Mouse (Mus musculus) layer of hippocampus, postnatal 25 days (tissue): Measurements from ENCODE around the gene Dennd1a. TPM values are rescaled to one million over a fixed set of nuclear protein-coding genes. Genes with fewer than 3 reads are reported as not detected.

ENCODE experiments used
- DNase-seq, 2 experiments: peaks; one replicate each; pipeline ENCODE4 v3.0.0; 2022; ENCODE audit warnings: mixed read lengths in 2 of 2, low spot score in 1 of 2; ENCODE audit errors: extremely low spot score in 1 of 2
- total RNA-seq, 2 experiments: library from RNA; stranded (reverse); gene quantifications; 2 replicates each; pipeline ENCODE4 v1.2.3; 2021

Gene Dennd1a
- total RNA-seq, 2 experiments from 2014 or later = 73.5 to 77.3 TPM

DNA sequence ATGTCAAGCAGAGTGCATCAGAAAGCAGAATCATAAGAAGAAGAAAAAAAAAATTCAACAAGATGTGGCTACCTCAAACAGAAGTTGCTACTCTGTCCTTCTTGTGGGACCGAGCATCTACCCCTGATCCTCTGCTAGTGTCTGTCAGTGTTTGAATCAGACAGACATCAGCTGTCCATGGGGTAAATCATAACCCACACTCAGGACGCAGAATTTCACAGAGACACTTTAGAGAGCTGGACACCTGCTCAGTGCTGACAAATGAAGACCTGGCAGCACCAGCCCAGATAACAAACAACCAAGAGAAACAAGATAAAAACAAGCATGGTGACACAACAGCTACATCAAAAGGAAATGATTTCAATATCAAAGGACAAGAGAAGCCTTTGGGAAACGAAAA lies 222.9 kb downstream of the Dennd1a start:
- DNase-seq = no peak

DNA sequence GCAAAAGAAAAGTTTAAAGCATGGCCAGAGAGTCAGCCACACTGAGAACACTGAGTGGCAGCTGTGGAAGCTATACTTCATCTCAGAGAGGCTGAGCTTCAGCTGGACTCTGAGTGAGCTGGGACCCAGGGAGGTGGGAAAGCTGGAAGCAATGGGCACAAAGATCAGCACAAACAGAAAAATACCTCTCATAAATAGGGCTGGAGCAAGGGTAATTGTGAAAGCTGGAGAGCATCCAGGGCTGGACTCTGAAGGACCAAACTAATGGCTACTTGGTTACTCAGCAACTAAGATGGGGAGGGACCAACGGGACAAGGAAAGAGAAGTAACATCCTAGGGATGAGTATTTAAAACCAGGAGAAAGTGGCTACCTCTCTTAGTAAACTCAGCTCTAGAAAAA lies 225.0 kb downstream of the Dennd1a start:
- no peak for DNase-seq

DNA sequence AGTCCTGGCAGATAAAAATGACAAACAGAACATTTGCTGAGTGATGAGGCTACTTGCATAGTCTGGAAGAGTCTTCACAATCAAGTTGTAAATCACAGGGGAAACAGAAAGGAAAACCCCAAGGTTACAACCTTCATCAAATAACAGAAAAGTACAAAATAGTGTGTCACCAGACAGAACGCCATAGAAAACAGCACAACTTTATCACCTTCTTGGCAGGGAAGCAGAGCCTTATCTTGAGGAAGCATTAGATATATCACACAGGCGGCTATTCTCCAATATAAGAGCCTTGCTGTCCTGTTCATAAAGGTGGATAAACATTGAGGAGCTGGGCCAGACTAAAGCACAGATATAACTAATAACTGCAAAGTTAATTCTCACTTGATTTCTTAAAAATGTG lies 225.7 kb downstream of the Dennd1a start:
- no peak for DNase-seq

DNA sequence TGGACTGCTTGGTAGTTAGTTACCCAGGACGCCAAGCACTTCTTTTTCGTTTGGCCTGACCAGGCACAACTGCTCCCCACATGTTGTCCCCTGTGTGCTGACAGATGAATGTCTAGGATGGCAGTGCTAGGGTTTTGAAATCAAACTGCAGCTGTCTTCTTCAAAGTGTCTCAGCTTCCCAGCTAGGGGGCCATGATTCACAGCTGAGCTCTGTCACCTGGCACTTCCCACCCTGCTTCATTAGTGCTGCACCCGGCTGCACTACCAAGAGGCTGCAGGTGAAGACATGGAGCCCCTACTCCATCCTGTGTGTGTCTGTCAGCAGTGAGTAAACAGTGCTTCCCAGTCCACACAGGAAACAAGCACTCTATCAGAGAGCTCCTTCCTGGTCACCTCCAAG lies 234.8 kb downstream of the Dennd1a start:
- DNase-seq = no peak

DNA sequence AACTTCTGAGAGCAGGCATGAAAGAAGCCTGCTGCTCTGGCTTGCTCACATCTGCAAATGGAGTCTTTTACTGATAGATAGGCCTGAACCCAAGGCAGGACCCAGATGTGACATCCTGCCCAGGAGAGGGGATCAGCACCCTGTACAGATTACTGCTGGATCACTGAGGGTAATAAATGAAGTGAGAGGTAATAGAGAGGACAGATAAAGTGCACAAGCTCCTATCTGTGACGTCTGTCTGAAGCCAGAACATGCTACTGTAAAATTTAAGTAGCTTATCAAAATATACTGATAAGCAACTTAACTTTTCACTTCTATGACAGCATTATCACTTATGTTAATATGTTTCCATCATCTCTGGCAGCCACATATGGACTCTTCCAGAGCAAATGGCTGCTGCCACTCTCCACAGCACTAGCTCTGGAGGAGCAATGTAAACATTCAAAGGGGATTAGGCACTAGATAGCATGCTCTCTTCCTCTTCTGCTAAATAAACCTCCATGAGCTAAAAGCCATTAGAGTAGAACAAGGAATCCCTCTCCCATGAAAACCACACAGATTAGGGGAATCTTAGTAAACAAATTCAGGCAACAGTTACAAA lies 235.6 kb downstream of the Dennd1a start:
- DNase-seq = no peak

DNA sequence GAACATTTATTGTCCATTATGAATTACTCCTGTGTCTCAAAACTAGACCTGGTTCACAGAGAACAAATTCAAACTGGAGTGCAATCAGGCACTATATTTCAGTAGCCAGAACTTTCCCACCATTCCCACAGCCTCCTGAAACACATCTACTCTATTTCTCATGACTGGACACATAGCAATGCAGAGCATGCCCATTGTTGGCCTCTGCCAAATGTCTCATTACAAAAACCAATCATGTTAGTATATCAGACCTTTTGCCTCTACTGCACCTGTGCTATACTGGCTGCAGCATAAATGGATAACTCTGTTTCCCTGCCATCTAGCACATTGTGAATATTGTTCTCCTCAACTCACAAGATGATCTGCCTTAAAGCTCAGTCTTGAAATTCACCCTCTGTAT lies 238.2 kb downstream of the Dennd1a start:
- no peak for DNase-seq

DNA sequence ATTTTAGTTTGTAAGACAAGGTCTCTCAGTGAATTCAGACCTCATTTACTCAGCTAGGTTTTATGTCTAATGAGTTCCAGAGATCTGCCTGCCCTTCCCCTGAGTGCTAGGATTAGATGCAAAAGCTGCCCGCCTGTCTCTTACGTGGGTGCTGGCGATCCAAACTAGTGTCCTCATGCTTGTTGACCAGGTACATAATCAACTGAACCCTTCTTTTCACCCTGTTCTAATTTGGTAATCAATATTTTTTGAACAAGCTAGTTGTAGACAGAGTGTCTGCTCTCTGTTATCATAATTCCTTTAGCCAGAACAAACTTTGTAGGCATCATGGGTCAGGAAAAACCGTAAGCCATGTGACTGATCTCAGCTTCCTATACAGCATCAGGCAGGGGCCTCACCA lies 241.9 kb downstream of the Dennd1a start:
- DNase-seq = no peak

DNA sequence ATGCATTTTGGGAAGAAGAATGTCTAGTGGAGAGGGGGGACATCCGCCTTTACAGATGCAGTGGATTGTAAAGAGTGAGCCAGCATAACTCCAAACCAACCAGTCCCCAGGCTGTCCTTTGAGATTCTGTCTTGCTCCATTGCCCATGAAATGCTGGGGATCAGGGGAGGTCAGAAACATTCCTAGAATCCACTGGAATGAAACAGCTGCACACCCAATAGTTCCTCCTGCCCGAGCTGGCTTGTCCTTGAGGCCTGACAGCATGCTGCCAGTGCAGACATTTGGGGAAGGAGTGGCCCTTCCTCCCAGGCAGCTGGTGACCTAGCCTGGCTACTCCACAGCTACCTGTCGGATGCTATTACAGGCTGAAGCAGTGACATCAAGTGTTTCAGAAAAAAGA lies 246.3 kb downstream of the Dennd1a start:
- no peak for DNase-seq

DNA sequence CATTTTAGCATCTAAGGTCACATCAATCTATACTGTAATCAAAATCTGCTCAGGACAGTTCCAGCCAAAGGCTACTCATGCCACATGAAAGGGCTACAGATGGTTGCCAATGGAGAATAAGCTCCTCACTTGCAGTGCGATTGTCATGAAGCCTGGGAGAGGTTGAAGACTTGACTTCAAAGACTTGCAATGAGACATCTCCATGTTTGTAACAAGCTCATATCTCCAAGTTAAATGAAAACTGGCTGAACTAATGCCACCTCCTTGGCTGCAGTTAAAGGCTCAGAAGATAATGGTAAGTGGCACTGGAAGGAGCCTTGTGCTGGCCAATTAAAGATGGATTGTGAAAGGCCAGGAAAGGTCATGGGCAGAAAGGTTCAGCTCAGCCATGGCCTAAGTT lies 247.6 kb downstream of the Dennd1a start:
- no peak for DNase-seq

DNA sequence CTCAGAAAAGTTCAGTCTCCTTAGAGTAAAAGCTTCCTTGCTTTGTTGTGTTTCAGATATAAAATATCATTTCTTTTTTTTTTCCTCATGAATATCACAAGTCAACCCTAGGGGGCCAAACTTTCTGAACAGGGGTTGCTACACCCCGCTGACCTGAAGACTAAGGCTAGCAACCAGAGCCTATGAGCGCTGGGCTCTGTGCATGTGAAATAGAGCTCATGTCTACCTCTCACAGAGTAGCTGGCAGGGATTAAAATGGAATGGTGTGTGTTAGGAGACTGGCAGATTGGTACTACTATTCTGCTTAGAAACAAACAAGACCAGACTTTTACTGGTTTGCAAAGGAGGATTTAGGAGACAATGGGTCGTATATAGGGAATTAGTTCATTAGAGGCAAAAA lies 258.9 kb downstream of the Dennd1a start:
- no peak for DNase-seq

DNA sequence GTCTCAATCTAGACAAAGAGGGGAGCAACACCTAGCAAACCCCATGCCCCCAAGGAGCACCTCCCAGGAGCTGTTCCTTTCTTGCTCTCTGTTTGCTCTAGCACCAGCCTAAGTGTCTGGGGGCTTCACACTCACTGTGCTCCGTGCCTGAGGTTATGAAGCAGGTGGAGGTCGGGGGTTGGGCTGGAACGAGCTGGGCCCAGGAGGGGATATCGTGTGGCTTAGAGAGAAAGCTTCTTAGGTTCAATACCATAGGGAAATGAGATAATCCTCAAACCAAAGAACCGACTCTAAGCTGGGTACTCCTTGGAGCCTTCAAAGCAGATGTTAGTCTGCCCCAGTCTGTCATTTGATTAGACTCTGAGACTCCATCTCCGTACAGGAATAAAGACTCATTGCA lies 261.6 kb downstream of the Dennd1a start:
- DNase-seq = no peak

DNA sequence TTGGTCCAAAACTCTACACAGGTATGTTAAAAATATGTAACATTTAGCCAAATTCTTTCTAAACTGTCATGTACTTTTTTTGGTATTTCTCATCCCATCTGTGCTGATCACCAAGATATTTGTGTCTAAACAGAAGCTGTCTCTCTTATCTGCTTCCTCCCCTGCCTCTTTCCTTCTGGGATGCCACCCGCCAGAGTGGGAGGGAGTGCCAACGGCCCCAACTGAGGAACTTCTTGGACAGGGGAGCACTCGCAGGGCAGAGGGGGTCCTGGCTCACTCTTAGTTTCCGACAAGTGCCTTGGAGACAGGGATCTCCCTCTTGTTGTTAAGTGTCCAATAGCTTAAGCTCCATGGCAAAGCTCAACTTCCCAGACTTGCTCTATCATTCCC lies 263.5 kb downstream of the Dennd1a start:
- DNase-seq = no peak

DNA sequence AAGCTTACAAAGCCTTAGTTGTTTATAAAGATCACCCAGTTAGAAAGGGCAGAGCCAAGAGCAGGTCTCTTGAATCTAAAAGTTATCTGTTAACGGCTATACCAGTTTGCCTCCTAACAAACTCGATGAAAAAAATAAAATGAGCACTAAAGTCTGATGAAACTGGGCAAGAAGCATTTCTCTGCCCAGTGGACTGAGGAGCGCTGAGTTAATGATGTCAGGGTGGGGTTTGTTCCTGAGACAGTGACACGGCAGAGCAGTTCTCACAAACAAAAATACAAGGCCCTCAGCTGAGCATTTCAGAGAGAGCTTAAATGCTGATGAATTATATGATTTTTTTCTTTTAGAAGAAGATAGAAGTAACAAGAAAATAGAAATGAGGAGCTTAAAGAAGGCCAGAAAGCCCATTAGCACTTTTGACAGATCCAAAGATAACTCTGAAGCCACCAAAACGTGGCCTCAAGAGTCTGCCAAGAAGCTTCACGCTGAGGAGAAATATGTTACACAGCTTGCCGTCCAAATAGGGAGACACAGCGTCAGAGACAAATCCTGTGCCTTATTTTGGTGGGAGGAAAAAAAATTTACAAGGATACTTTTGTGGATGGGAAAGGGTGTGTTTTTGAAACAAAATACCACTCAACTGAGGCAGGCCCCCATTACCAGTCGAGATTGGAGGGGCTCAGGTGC lies 264.0 kb downstream of the Dennd1a start:
- DNase-seq = no peak

DNA sequence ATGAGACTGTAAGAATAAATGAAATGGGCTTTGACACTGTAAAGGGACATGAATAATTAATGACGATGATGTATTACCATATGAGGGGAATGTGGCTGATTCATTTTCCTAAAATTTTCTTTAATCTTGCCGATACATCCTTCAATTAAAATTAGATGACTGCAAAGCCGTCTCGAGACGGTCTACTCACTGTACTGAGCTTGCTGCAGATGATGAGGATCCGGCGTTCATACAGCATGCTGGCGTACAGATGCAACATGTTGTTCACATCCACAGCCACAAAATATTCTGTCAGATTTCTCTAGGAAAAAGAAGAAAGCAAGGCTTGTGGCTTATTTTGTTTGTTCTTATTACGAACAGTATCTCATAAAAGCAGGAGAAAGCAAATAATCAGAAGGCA lies 266.0 kb downstream of the Dennd1a start:
- no peak for DNase-seq

DNA sequence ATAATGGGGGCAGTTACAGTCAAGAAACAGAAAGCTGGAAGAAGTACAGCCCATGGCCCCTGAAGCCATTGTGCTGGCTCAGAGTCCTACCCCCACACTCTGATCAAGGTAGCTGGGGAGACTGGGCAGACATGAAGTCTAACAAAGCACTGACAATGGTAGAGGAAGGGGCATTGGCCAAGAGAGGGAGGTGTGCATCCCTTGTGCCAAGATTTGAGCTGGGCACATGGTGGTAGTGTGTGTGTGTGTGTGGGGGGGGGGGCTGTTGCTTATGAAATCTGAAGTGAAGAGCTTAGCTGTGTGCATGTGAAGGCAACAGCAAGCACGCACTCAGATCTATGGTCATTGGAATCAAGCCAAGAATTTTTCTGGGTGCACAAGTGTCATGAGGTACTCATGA lies 272.5 kb downstream of the Dennd1a start:
- no peak for DNase-seq

DNA sequence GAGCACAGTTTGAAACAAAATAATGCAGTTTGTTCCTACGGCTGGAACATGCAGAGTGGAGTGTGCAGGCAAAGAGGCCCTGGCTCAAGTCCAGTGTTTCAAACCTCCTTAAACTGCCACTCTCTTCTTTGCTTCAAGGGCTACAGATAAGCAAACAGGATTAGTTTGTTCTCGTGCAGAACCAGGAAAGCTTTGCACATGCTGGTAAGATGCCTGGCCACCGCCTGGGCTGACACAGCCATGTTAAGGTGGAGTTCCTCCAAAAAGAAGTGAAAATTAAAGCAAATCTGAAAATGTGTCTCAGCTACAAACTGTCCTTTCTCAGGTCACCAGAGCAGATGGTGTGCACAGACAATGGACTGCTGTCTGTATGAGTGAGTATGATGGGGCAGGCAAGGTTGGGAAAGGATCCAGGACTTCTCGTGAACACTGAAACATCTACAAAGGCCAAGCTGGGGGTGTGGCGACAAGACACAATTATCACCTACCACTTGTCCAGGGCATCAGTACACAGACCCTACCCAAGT lies 273.3 kb downstream of the Dennd1a start:
- DNase-seq = peak in 1 of 2 experiments; percentile 42

DNA sequence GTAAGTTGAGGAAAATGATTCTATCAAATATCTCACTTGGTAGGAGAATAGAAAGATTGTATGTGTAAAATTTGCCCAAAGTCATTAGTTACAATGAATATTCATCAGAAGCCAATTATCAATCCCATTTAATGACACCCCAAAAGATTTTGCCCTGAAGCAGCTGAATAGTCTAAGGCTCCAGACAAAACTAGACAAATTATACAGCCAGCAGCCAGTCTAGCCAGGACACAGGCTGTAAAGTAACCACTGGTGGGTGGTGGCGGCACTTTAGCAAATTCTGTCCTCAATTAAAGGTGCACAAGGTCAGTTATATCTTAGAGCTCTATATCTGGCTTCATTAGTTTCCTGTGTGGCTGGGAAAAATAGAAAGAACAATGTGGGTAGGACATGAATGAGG lies 280.0 kb downstream of the Dennd1a start:
- no peak for DNase-seq

DNA sequence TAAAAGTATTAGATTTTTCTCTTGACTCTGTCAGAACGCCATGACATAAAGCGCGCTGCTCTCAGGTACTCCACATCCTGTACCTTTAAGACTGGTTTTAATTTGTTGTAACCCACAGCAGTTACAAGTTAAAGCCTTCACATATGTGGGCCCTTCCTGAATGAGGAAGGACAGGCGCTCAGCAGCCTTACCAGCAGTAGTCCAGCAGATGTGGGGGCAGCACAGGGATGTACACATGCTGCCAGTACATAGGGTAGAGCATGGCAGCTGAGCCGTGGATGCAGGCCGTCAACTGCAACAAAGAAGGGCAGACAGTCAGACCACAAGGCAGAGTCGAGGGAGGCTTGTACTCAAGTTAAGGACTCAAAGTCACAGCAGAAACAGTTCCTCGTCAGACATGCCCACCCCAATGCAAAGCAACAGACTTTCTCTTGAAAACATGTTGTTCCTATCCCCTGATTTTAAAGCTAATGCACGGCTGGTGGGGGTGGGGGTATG lies 284.0 kb downstream of the Dennd1a start:
- DNase-seq = no peak

DNA sequence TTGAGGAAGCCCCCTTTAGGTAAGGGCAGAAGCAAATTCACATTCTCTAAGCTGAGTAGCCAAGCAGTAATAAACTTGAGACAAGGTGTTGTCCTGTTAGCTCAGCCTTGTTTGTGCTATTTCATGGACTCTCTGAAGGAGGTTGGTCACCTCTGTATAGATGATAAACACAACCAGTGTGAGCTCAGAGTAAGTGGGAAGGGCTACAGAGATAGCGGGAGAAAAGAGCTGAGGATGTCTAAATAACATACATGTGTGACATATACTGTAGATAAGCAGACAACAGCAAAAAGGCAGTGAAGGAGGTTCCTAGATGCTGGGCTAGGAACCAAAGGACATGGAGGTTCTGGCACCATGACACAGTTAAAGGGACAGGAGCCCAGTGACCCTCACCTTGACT lies 286.2 kb downstream of the Dennd1a start:
- no peak for DNase-seq

DNA sequence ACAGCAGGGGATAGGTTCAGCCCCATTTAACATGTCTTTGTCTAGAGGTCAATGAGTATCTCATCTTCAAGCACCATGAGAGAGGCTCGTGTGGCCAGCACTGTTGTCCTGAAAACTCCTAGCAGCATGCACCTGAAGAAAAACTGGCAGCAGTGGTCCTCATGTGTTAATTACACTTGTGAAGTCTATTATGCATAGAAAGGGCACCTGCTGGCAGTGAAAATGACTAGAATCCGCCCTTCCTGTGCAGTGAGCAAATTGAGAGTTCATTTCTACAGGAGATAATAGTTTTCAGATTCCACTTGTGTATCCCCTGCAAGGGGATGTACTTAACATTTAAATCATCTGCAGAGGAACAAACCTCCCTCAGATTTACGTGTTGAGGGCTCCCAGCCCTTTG lies 289.2 kb downstream of the Dennd1a start:
- no peak for DNase-seq

DNA sequence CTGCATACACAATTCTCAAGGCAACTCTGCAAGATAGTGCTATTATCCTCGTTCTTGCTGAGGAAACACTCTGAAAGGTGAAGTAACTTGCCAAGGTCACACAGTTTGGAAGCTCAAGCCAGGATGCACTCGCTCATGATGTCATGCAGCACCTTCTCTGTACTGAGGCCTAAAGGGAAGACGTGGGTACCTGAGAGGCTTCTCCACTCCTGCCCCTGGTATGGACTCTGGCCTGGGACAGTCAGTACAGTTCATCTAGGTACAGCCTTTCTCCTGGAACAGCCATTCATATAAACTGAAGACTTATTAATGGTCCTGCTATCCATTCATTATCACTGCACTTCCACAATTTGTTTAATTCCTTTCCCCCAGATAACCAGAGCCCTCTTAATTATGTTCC lies 298.1 kb downstream of the Dennd1a start:
- no peak for DNase-seq

DNA sequence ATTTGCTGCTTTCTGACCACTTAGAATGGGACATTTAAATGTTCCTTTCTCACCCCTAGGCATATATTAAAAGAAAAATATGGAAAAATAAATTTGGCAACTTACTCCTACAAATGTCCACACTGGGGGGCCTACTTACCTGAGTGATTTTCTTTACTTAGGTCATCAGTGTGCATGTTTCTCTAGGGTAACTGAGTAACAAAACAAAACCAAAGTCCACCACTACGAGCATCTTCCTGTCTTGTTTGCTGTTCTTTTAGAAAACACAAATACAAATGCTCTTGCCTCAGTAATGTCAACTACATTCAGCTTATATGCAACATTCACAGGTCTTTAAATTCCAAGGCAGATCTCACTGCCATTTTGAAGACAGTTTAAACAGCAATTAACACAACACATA lies 298.9 kb downstream of the Dennd1a start:
- no peak for DNase-seq
